Mouse (Mus musculus) stomach, embryonic 16.5 days (tissue): ENCODE measurements around the gene Triobp. TPM values are rescaled to one million over a fixed set of nuclear protein-coding genes. Genes with fewer than 3 reads are reported as not detected.

ENCODE experiments used
- ATAC-seq: fragments of 200-750 bp; cut with Nextera tagmentation; 2 replicates; pipeline ENCODE4 v1.8.0; 2017; ENCODE audit warnings: moderate number of reproducible peaks, moderate TSS enrichment; ENCODE audit not compliant: insufficient read depth, low FRiP score
- H3K27ac ChIP-seq: fragments of 300-500 bp; sonication (generic); 2 replicates; pipeline ENCODE4 v1.5.1; 2014; ENCODE audit warnings: low read length
- H3K27me3 ChIP-seq: fragments of 300-500 bp; sonication (generic); 2 replicates; pipeline ENCODE4 v1.6.1; 2014; ENCODE audit warnings: low read length, control low read depth, mixed read lengths; ENCODE audit not compliant: control insufficient read depth, insufficient read depth
- H3K36me3 ChIP-seq: fragments of 300-500 bp; sonication (generic); 2 replicates; pipeline ENCODE4 v1.6.1; 2014; ENCODE audit warnings: low read length; ENCODE audit not compliant: control insufficient read depth, insufficient read depth
- H3K4me1 ChIP-seq: fragments of 300-500 bp; sonication (generic); 2 replicates; pipeline ENCODE4 v1.6.1; 2014; ENCODE audit warnings: low read length, control low read depth, mixed read lengths; ENCODE audit not compliant: control insufficient read depth, insufficient read depth
- H3K4me2 ChIP-seq: fragments of 300-500 bp; sonication (generic); 2 replicates; pipeline ENCODE4 v1.6.1; 2014; ENCODE audit warnings: low read depth, low read length, mixed read lengths
- H3K4me3 ChIP-seq: fragments of 300-500 bp; sonication (generic); replicated peaks from 2 replicates; pipeline ENCODE4 v1.5.1; 2014; ENCODE audit warnings: mild to moderate bottlenecking, low read length
- H3K9ac ChIP-seq: fragments of 300-500 bp; sonication (generic); 2 replicates; pipeline ENCODE4 v1.6.1; 2014; ENCODE audit warnings: low read length
- H3K9me3 ChIP-seq: fragments of 300-500 bp; sonication (generic); replicated peaks from 2 replicates; pipeline ENCODE4 v1.6.1; 2016; ENCODE audit warnings: low read length, control low read depth; ENCODE audit not compliant: control insufficient read depth
- WGBS: fragments of 180-500 bp; shearing (Covaris S2); extraction: QIAGEN DNeasy Blood & Tissue Kit; methylation state at CpG from one replicate; pipeline ENCODE4 v1.1.7; 2014; 5-methylcytosine and 5-hydroxymethylcytosine counted together
- polyA plus RNA-seq: library from polyadenylated mRNA; unstranded; fragments of >200 nt; fragmentation: Nextera tagmentation; extraction: Ambion mirVana; gene quantifications from 2 replicates; pipeline ENCODE4 v1.2.1, GENCODE M21; 2015

Gene Triobp
- polyA plus RNA-seq, 1 experiment from 2014 or later = 54.2 TPM

- H3K4me3 ChIP-seq = no peak overlapping the region
- WGBS = 81% methylated on average over 8 of the region's 8 CpGs
- no peak overlapping the region for H3K4me2 ChIP-seq
- peaks cover 3% of the 10 kb centered on the region for H3K4me1 ChIP-seq
- H3K36me3 ChIP-seq = peaks cover 25% of the 10 kb centered on the region; the same call in 1 of the 2 replicates
- H3K9ac ChIP-seq = no peak overlapping the region; the same call in 1 of the 2 replicates
- ATAC-seq = no peak
- no peaks in the 10 kb centered on the region for H3K27me3 ChIP-seq
- H3K9me3 ChIP-seq = no peaks in the 10 kb centered on the region
- H3K27ac ChIP-seq = peak overlapping the region; percentile 10; the same call in 1 of the 2 replicates
These were observed 38.5 kb upstream of the Triobp start for GRCm38 (mm10) chr15:78908982-78909381.

DNA sequence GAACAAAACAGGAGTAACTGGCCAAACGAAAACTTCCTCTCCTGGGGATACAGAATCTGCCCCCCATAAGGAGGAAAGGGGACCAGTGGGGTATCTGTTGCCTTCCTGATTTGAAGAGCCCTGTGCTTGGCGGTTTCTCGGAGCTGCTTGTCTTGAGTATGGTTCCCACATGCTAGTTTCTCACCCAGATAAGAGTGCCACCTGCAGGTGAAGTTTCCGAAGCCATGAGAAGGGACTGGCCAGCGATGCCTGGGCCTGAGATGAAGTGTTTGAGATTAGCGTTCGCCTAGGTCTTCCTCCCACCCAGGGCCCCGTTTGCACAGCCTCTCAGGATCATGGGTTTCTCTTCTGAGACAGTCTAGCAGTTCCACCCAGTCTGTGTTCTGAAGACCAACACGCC lies 35.5 kb upstream of the Triobp start:
- peaks cover 22% of the 10 kb centered on the region for H3K4me1 ChIP-seq
- H3K9ac ChIP-seq = no peak overlapping the region
- H3K27ac ChIP-seq = no peak overlapping the region
- H3K36me3 ChIP-seq = peaks cover 20% of the 10 kb centered on the region; the same call in 1 of the 2 replicates
- H3K9me3 ChIP-seq = no peaks in the 10 kb centered on the region
- H3K4me3 ChIP-seq = no peak overlapping the region
- 42% methylated on average over 9 of the region's 9 CpGs for WGBS
- H3K4me2 ChIP-seq = no peak overlapping the region
- no peak for ATAC-seq
- H3K27me3 ChIP-seq = no peaks in the 10 kb centered on the region; the same call in 1 of the 2 replicates

- H3K36me3 ChIP-seq = peaks cover 13% of the 10 kb centered on the region; the same call in 1 of the 2 replicates
- peak; percentile 95 for ATAC-seq
- WGBS = under 1% methylated on average over 44 of the region's 51 CpGs
- H3K27me3 ChIP-seq = no peaks in the 10 kb centered on the region; the same call in 1 of the 2 replicates
- H3K27ac ChIP-seq = peak within 1 kb of the TSS; percentile 84
- peaks cover 22% of the 10 kb centered on the region for H3K4me1 ChIP-seq
- H3K4me2 ChIP-seq = peak within 1 kb of the TSS; percentile 100
- peak within 1 kb of the TSS; percentile 68 for H3K4me3 ChIP-seq
- no peaks in the 10 kb centered on the region for H3K9me3 ChIP-seq
- peak within 1 kb of the TSS; percentile 84 for H3K9ac ChIP-seq
These were observed 33.9 kb upstream of the Triobp start, which contains the start of gene Pdxp for GRCm38 (mm10) chr15:78913632-78914090. Gene Pdxp, plus strand, starts transcription at chr15:78913919.

DNA sequence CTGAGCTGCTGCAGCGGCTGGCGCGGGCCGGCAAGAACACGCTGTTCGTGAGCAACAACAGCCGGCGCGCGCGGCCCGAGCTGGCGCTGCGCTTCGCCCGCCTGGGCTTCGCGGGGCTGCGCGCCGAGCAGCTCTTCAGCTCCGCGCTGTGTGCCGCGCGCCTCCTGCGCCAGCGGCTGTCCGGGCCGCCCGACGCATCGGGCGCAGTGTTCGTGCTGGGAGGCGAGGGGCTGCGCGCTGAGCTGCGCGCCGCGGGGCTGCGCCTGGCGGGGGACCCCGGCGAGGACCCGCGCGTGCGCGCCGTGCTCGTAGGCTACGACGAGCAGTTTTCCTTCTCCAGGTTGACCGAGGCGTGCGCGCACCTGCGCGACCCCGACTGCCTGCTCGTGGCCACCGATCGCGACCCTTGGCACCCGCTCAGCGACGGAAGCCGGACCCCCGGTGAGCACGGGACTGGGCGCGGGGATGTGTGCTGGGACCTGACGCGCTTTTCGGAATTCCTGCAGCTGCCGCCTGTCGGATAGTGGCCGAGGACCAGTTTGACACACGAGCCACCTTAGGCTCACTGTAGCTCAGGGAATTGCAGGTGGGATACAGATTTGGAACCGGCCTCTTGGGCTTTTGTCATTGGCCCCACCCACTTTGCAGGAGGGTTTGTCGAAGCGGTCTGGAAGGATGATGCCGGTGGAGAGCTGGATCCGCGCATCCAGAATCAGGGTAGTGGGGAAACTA lies 33.3 kb upstream of the Triobp start:
- Histone ChIP-seq H3K27me3 (no peaks in the 10 kb centered on the region; the same call in 1 of the 2 replicates), H3K9ac (peak overlapping the region; percentile 84), H3K4me1 (peaks cover 22% of the 10 kb centered on the region), H3K36me3 (peaks cover 12% of the 10 kb centered on the region; the same call in 1 of the 2 replicates), H3K9me3 (no peaks in the 10 kb centered on the region), H3K27ac (peak overlapping the region; percentile 84), H3K4me3 (peak overlapping the region; percentile 68), H3K4me2 (peak overlapping the region; percentile 100)
- under 1% methylated on average over 87 of the region's 87 CpGs for WGBS
- ATAC-seq = peak; percentile 49

- Histone ChIP-seq H3K36me3 (peaks cover 7% of the 10 kb centered on the region; the same call in 1 of the 2 replicates), H3K27me3 (no peaks in the 10 kb centered on the region; the same call in 1 of the 2 replicates), H3K4me2 (peak overlapping the region; percentile 100), H3K4me1 (peaks cover 22% of the 10 kb centered on the region), H3K27ac (no peak overlapping the region), H3K9me3 (no peaks in the 10 kb centered on the region), H3K9ac (peak overlapping the region; percentile 84), H3K4me3 (peak overlapping the region; percentile 68)
- 49% methylated on average over 8 of the region's 8 CpGs for WGBS
- ATAC-seq = no peak
These were observed 32.5 kb upstream of the Triobp start for GRCm38 (mm10) chr15:78914823-78915659.

GRCm38 (mm10) chr15:78915660-78916017 lies 31.9 kb upstream of the Triobp start:
- H3K9ac ChIP-seq = peak overlapping the region; percentile 44
- H3K9me3 ChIP-seq = no peaks in the 10 kb centered on the region
- H3K4me3 ChIP-seq = peak overlapping the region; percentile 68
- ATAC-seq = no peak
- peaks cover 3% of the 10 kb centered on the region; the same call in 1 of the 2 replicates for H3K36me3 ChIP-seq
- peaks cover 22% of the 10 kb centered on the region for H3K4me1 ChIP-seq
- H3K27me3 ChIP-seq = no peaks in the 10 kb centered on the region; the same call in 1 of the 2 replicates
- no peak overlapping the region for H3K27ac ChIP-seq
- WGBS = 8% methylated on average over 8 of the region's 8 CpGs
- peak overlapping the region; percentile 100 for H3K4me2 ChIP-seq

GRCm38 (mm10) chr15:78916052-78916826 lies 31.3 kb upstream of the Triobp start:
- 69% methylated on average over 12 of the region's 12 CpGs for WGBS
- peak overlapping the region; percentile 26 for H3K4me3 ChIP-seq
- no peaks in the 10 kb centered on the region for H3K9me3 ChIP-seq
- H3K9ac ChIP-seq = peak overlapping the region; percentile 44
- H3K27me3 ChIP-seq = no peaks in the 10 kb centered on the region; the same call in 1 of the 2 replicates
- peaks cover 22% of the 10 kb centered on the region for H3K4me1 ChIP-seq
- H3K4me2 ChIP-seq = peak overlapping the region; percentile 100
- ATAC-seq = no peak
- no peaks in the 10 kb centered on the region for H3K36me3 ChIP-seq
- no peak overlapping the region for H3K27ac ChIP-seq

DNA sequence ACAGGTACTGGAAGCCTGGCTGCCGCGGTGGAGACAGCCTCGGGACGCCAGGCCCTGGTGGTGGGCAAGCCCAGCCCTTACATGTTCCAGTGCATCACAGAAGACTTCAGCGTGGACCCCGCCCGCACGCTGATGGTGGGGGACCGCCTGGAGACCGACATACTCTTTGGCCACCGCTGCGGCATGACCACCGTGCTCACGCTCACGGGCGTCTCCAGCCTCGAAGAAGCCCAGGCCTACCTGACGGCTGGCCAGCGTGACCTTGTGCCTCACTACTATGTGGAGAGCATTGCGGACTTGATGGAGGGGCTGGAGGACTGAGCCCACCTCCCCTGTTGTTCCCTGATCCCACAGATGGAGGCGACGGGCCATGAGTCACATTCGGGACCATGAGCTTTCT lies 29.4 kb upstream of the Triobp start:
- H3K4me1 ChIP-seq = peaks cover 22% of the 10 kb centered on the region
- no peaks in the 10 kb centered on the region; the same call in 1 of the 2 replicates for H3K27me3 ChIP-seq
- no peak overlapping the region for H3K4me2 ChIP-seq
- H3K9me3 ChIP-seq = no peaks in the 10 kb centered on the region
- WGBS = 91% methylated on average over 23 of the region's 23 CpGs
- H3K36me3 ChIP-seq = no peaks in the 10 kb centered on the region
- H3K27ac ChIP-seq = no peak overlapping the region
- ATAC-seq = no peak
- no peak overlapping the region for H3K4me3 ChIP-seq
- H3K9ac ChIP-seq = no peak overlapping the region
